Mouse (Mus musculus) heart, embryonic 12.5 days (tissue): ENCODE measurements around the gene Nthl1. TPM values are rescaled to one million over a fixed set of nuclear protein-coding genes. Genes with fewer than 3 reads are reported as not detected.

Source experiments
- ATAC-seq: fragments of 200-750 bp; cut with Nextera tagmentation; 2 replicates; pipeline ENCODE4 v1.8.0; 2017; ENCODE audit warnings: moderate TSS enrichment, moderate library complexity; ENCODE audit not compliant: insufficient number of reproducible peaks, low FRiP score
- H3K27ac ChIP-seq: fragments of 300-500 bp; sonication (generic); 2 replicates; pipeline ENCODE4 v1.5.1; 2016; ENCODE audit warnings: mild to moderate bottlenecking, moderate library complexity; ENCODE audit not compliant: poor library complexity, severe bottlenecking
- H3K27me3 ChIP-seq: fragments of 300-500 bp; sonication (generic); replicated peaks from 2 replicates; pipeline ENCODE4 v1.6.1; 2016; ENCODE audit warnings: mild to moderate bottlenecking, moderate library complexity
- H3K36me3 ChIP-seq: fragments of 300-500 bp; sonication (generic); 2 replicates; pipeline ENCODE4 v1.6.1; 2016; ENCODE audit warnings: mild to moderate bottlenecking, moderate library complexity
- H3K4me1 ChIP-seq: fragments of 300-500 bp; sonication (generic); replicated peaks from 2 replicates; pipeline ENCODE4 v1.6.1; 2016; ENCODE audit warnings: mild to moderate bottlenecking
- H3K4me2 ChIP-seq: fragments of 300-500 bp; sonication (generic); 2 replicates; pipeline ENCODE4 v1.6.1; 2016; ENCODE audit warnings: mild to moderate bottlenecking, moderate library complexity
- H3K4me3 ChIP-seq: fragments of 300-500 bp; sonication (generic); 2 replicates; pipeline ENCODE4 v1.5.1; 2016; ENCODE audit warnings: mild to moderate bottlenecking
- H3K9ac ChIP-seq: fragments of 300-500 bp; sonication (generic); 2 replicates; pipeline ENCODE4 v1.6.1; 2016; ENCODE audit warnings: mild to moderate bottlenecking, moderate library complexity
- H3K9me3 ChIP-seq: fragments of 300-500 bp; sonication (generic); replicated peaks from 2 replicates; pipeline ENCODE4 v1.6.1; 2016; ENCODE audit warnings: mild to moderate bottlenecking, moderate library complexity
- WGBS: fragments of 180-500 bp; shearing (Covaris S2); methylation state at CpG from one replicate; pipeline ENCODE4 v1.1.7; 2016; 5-methylcytosine and 5-hydroxymethylcytosine counted together
- polyA plus RNA-seq: library from polyadenylated mRNA; unstranded; fragments of >200 nt; fragmentation: Nextera tagmentation; extraction: Ambion mirVana; gene quantifications from 2 replicates; pipeline ENCODE4 v1.2.1, GENCODE M21; 2016

The Nthl1 gene
- polyA plus RNA-seq, 1 experiment from 2014 or later, result 8.3 TPM

- H3K4me3 ChIP-seq, result peak overlapping the region; percentile 97; the same call in 1 of the 2 replicates
- H3K36me3 ChIP-seq, result peaks cover under 1% of the 10 kb centered on the region
- 65% methylated on average over 5 of the region's 5 CpGs for WGBS
- peak overlapping the region; percentile 98; the same call in 1 of the 2 replicates for H3K9ac ChIP-seq
- H3K27ac ChIP-seq, result no peak overlapping the region; the same call in 1 of the 2 replicates
- no peaks in the 10 kb centered on the region for H3K9me3 ChIP-seq
- H3K4me2 ChIP-seq, result peak overlapping the region; percentile 90
- no peaks in the 10 kb centered on the region for H3K27me3 ChIP-seq
- peaks cover 55% of the 10 kb centered on the region for H3K4me1 ChIP-seq
- no peak for ATAC-seq
These were observed 38.9 kb downstream of the Nthl1 start for GRCm38 (mm10) chr17:24671346-24671745.

- Histone ChIP-seq H3K27ac (no peak overlapping the region), H3K9me3 (no peaks in the 10 kb centered on the region), H3K9ac (no peak overlapping the region), H3K4me2 (peak overlapping the region; percentile 26), H3K4me1 (peaks cover 55% of the 10 kb centered on the region), H3K36me3 (peaks cover 9% of the 10 kb centered on the region), H3K27me3 (no peaks in the 10 kb centered on the region), H3K4me3 (no peak overlapping the region)
- WGBS, result 25% methylated on average over 5 of the region's 5 CpGs
- ATAC-seq, result no peak
These were observed 39.7 kb downstream of the Nthl1 start for GRCm38 (mm10) chr17:24672141-24672540.

- ATAC-seq, result no peak
- Histone ChIP-seq H3K36me3 (peaks cover 30% of the 10 kb centered on the region), H3K4me1 (peaks cover 49% of the 10 kb centered on the region), H3K4me3 (no peak overlapping the region), H3K9ac (0 out of 2 replicates have a peak overlapping the region, but pooled peaks have one; percentile 0), H3K9me3 (no peaks in the 10 kb centered on the region), H3K27me3 (no peaks in the 10 kb centered on the region), H3K27ac (no peak overlapping the region), H3K4me2 (no peak overlapping the region)
- 60% methylated on average over 7 of the region's 7 CpGs for WGBS
These were observed 41.8 kb downstream of the Nthl1 start for GRCm38 (mm10) chr17:24674277-24674676.

- peaks cover 49% of the 10 kb centered on the region for H3K36me3 ChIP-seq
- 67% methylated on average over 2 of the region's 2 CpGs for WGBS
- H3K9ac ChIP-seq, result no peak overlapping the region
These were observed 43.7 kb downstream of the Nthl1 start for GRCm38 (mm10) chr17:24676187-24676586.

GRCm38 (mm10) chr17:24676877-24677276 is 44.4 kb downstream of the Nthl1 start:
- peaks cover 32% of the 10 kb centered on the region for H3K4me1 ChIP-seq
- H3K27ac ChIP-seq, result no peak overlapping the region
- no peak for ATAC-seq
- H3K4me2 ChIP-seq, result no peak overlapping the region
- peaks cover 55% of the 10 kb centered on the region for H3K36me3 ChIP-seq
- H3K9ac ChIP-seq, result no peak overlapping the region
- 92% methylated on average over 5 of the region's 5 CpGs for WGBS
- no peaks in the 10 kb centered on the region for H3K27me3 ChIP-seq
- no peaks in the 10 kb centered on the region for H3K9me3 ChIP-seq
- H3K4me3 ChIP-seq, result no peak overlapping the region

More at GRCm38 (mm10) chr17:24676187-24676586, 43.7 kb downstream of the Nthl1 start:
- Histone ChIP-seq H3K4me1 (peaks cover 39% of the 10 kb centered on the region), H3K27ac (no peak overlapping the region), H3K9me3 (no peaks in the 10 kb centered on the region), H3K27me3 (no peaks in the 10 kb centered on the region), H3K4me3 (no peak overlapping the region), H3K4me2 (no peak overlapping the region)
- no peak for ATAC-seq

GRCm38 (mm10) chr17:24677500-24678080 is 45.1 kb downstream of the Nthl1 start:
- Histone ChIP-seq H3K9ac (no peak overlapping the region), H3K27ac (no peak overlapping the region), H3K27me3 (no peaks in the 10 kb centered on the region), H3K4me1 (peaks cover 25% of the 10 kb centered on the region), H3K4me3 (no peak overlapping the region), H3K9me3 (no peaks in the 10 kb centered on the region), H3K4me2 (no peak overlapping the region), H3K36me3 (peaks cover 62% of the 10 kb centered on the region)
- WGBS, result 89% methylated on average over 24 of the region's 24 CpGs
- ATAC-seq, result no peak

- 25% methylated on average over 16 of the region's 16 CpGs for WGBS
These were observed 54.0 kb downstream of the Nthl1 start for GRCm38 (mm10) chr17:24686514-24686913.

GRCm38 (mm10) chr17:24687146-24687595 is 54.7 kb downstream of the Nthl1 start:
- H3K4me1 ChIP-seq, result peaks cover 22% of the 10 kb centered on the region
- peak overlapping the region; percentile 36 for H3K4me3 ChIP-seq
- peak overlapping the region; percentile 61 for H3K4me2 ChIP-seq
- 2% methylated on average over 25 of the region's 25 CpGs for WGBS
- H3K27ac ChIP-seq, result no peak overlapping the region
- H3K36me3 ChIP-seq, result peaks cover 6% of the 10 kb centered on the region
- no peaks in the 10 kb centered on the region for H3K9me3 ChIP-seq
- peak overlapping the region; percentile 30; the same call in 1 of the 2 replicates for H3K9ac ChIP-seq
- peaks cover 59% of the 10 kb centered on the region for H3K27me3 ChIP-seq
- ATAC-seq, result peak; percentile 67

More at GRCm38 (mm10) chr17:24686514-24686913, 54.0 kb downstream of the Nthl1 start:
- H3K36me3 ChIP-seq, result peaks cover 10% of the 10 kb centered on the region
- no peak overlapping the region for H3K9ac ChIP-seq
- no peak overlapping the region for H3K27ac ChIP-seq
- H3K27me3 ChIP-seq, result peaks cover 58% of the 10 kb centered on the region
- peak; percentile 48; the same call in 1 of the 2 replicates for ATAC-seq
- 0 out of 2 replicates have a peak overlapping the region, but pooled peaks have one; percentile 2 for H3K4me3 ChIP-seq
- H3K4me2 ChIP-seq, result peak overlapping the region; percentile 53
- peaks cover 22% of the 10 kb centered on the region for H3K4me1 ChIP-seq
- no peaks in the 10 kb centered on the region for H3K9me3 ChIP-seq

GRCm38 (mm10) chr17:24687599-24687998 is 55.1 kb downstream of the Nthl1 start:
- peaks cover 63% of the 10 kb centered on the region for H3K27me3 ChIP-seq
- peak overlapping the region; percentile 61 for H3K4me2 ChIP-seq
- H3K9ac ChIP-seq, result 0 out of 2 replicates have a peak overlapping the region, but pooled peaks have one; percentile 30
- ATAC-seq, result no peak
- H3K27ac ChIP-seq, result no peak overlapping the region
- 19% methylated on average over 23 of the region's 23 CpGs for WGBS
- H3K4me1 ChIP-seq, result peaks cover 22% of the 10 kb centered on the region
- peaks cover 6% of the 10 kb centered on the region for H3K36me3 ChIP-seq
- H3K9me3 ChIP-seq, result no peaks in the 10 kb centered on the region
- peak overlapping the region; percentile 36 for H3K4me3 ChIP-seq
